Mouse (Mus musculus): ENCODE data around the gene Hdac7.

Hdac7 gene

DNA sequence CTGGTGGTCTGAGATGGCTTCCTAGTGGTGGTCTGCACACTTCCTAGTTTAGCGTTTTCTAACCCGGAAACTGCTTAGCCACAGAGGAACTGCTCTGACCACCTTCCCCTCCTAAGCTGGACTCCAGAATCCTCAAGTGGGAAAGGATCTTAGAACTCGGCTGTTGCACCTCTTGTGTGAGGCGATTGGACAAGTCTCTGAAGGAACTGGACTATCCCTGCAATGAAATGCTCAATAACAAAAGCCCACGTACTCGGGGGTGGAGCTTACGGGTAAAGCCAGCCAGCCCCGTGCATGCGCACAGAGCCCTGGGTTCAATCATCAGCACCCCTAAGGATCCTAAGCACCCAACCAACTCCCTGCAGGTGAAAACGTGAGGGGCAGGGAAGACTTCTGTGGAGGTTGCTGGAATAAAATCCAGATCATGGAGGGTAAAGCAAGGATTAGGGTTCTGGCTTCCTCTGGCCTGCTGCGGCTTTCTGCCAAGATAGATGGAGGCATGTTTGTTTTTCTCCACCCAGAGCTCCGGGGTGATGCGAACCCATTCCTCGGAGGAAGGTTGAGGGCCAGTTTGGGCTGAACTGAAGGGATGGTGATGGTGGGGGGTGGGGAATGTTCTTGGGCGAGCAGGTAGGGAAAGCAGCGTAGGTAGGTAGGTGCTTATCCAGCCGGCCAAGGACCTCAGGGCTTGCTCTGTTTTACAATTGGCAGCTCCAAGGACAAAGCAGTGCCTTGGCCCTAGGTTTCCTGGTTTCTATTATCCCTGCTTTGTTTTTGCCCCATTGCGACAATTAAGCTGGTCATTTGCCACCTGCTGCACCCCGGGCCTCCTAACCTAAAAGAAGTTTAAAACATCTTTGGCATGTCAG lies 56.3 kb downstream of the Hdac7 start:
- DNase-seq, result no peak

DNA sequence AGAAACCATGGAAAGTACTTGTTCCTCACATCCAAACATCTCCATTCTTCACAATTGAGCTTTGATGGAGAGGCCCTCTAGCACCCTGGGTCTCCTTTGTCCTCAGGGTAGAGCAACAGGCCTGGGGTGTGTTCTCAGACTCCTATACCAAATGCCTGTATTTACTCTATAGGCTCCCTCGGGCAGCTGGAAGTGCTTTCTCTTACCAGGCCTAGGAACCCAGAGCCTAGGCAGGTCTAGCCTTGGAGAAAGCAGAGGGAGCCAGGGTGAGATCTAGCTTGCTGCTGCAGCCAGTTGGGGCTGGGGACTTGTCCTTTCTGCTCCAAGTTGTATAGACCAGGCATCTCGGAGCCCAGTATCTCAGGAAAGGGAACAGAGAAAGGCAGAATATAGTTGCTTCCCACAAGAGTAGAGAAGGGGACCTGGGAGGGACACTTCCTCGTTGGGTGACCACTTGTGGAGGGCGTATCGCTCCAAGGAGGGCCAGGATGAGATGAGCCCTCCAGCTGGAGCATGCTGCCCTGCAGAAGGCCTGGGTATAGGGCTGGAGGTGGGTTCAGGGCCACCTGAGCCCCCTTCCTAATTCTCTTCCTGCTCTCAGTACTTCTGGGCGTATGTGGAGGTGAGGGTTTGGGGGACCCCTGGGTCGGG lies 57.0 kb downstream of the Hdac7 start:
- no peak for DNase-seq

- DNase-seq, result no peak
These were observed 57.7 kb downstream of the Hdac7 start for GRCm38 (mm10) chr15:97786412-97787112.

- no peak for DNase-seq
These were observed 58.4 kb downstream of the Hdac7 start for GRCm38 (mm10) chr15:97785731-97786411.

DNA sequence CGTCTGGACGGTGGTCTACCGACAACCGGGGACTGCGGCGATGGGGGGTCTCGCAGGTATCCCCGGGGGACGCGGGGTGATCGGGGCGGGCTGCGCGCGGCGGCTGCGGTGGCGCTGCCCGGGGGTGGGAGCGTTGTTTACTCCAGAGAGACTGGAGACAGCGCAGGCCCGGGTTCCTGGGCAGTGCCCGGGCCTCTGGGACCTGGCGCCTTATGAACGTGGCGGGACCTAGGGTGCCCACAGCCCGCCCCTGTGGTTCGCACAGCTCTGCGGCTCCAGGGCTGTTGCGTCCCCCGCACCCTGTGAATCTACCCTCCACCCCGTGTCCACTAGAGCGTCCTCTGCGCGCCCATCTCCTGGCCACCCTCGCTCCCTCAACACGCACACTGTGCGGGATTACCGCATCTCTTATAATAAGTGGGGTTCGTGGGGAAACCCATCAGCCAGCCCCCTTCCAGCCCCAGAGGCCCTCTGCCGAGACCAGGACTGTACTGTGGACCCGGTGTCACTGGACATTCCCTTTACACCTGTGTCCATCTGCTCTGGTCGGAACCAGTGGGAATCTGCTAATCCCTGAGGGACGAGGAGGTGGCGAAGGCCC lies 59.6 kb downstream of the Hdac7 start:
- DNase-seq, result no peak

GRCm38 (mm10) chr15:97784092-97784559 lies 60.2 kb downstream of the Hdac7 start:
- DNase-seq, result peak; percentile 93 to 95

GRCm38 (mm10) chr15:97782749-97783105 lies 61.6 kb downstream of the Hdac7 start:
- DNase-seq, result peak; percentile 89 to 92

GRCm38 (mm10) chr15:97781961-97782748 lies 62.1 kb downstream of the Hdac7 start:
- DNase-seq, result peak; percentile 79 to 87

- peak; percentile 54 to 75 for DNase-seq
These were observed 63.7 kb downstream of the Hdac7 start for GRCm38 (mm10) chr15:97780611-97781031.

- peak in 1 of 2 experiments; percentile 4 for DNase-seq
These were observed 64.7 kb downstream of the Hdac7 start for GRCm38 (mm10) chr15:97779576-97779975.

DNA sequence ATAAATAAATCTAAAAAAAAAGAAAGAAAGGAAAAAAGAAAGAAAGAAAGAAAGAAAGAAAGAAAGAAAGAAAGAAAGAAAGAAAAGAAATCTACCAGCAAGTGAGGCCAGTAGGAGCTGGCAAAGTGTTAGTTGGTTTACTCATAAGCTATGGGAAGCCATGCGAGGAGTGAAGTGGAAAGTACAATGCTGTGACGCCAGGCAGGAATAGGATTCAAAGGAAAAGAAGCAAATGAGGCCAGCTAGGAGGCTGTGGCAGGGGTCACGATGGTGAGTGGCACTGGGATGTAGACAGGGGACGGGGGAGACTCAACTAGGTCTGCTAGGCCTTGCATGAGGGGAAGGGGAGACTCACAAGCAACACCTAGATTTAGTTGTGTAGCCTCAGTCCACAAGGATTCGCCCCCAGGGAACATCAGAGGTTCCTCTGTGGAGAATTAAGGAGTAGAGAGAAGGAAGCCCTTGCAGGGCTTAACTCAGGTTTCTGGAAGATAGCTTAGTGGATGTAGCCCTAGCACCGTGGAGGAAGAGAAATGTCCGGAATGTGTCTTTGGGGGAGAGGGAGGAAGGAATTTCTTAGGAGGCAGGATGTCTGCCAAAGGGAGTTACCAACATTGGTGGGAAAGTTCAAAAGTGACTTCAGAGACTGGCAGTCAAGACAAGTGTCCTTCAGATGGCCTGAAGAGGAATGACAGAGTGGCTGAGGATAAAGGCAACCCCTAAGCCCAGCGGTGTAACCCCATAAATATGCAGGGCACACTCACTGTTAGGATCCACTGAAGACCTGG lies 65.8 kb downstream of the Hdac7 start, which contains the start of gene Slc48a1:
Gene Slc48a1, plus strand, starts transcription at position 210 of the 788 bp plus-strand sequence.
- DNase-seq, result peak in 1 of 2 experiments; percentile 20

- no peak for DNase-seq
These were observed 67.4 kb downstream of the Hdac7 start for GRCm38 (mm10) chr15:97776919-97777318.

GRCm38 (mm10) chr15:97776514-97776913 lies 67.8 kb downstream of the Hdac7 start:
- peak; percentile 92 to 94 for DNase-seq

- peak; percentile 65 to 75 for DNase-seq
These were observed 70.3 kb downstream of the Hdac7 start for GRCm38 (mm10) chr15:97773961-97774370.

- peak; percentile 91 to 96 for DNase-seq
These were observed 71.2 kb downstream of the Hdac7 start for GRCm38 (mm10) chr15:97773108-97773507.

- no peak for DNase-seq
These were observed 74.0 kb downstream of the Hdac7 start for GRCm38 (mm10) chr15:97770280-97770679.

DNA sequence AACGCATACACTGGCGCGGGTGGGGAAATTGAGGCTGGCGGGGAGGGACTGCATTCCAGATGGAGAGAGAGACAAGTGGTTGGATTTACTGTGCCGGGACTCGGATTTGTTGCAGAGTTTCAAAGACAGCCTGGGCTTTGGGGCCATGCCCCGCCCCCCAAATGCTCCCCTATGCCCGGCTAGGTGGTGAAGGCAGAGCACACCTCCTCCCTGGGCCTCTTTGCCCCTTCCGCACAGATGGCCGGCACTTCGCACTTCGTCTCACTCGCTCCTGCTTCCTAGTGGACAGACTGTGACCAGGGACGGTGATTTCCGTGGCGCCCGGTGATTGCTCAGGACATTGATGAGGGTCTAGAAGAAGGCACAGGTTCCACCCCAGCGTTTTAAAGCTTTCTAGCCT lies 76.1 kb downstream of the Hdac7 start:
- peak; percentile 69 to 83 for DNase-seq

DNA sequence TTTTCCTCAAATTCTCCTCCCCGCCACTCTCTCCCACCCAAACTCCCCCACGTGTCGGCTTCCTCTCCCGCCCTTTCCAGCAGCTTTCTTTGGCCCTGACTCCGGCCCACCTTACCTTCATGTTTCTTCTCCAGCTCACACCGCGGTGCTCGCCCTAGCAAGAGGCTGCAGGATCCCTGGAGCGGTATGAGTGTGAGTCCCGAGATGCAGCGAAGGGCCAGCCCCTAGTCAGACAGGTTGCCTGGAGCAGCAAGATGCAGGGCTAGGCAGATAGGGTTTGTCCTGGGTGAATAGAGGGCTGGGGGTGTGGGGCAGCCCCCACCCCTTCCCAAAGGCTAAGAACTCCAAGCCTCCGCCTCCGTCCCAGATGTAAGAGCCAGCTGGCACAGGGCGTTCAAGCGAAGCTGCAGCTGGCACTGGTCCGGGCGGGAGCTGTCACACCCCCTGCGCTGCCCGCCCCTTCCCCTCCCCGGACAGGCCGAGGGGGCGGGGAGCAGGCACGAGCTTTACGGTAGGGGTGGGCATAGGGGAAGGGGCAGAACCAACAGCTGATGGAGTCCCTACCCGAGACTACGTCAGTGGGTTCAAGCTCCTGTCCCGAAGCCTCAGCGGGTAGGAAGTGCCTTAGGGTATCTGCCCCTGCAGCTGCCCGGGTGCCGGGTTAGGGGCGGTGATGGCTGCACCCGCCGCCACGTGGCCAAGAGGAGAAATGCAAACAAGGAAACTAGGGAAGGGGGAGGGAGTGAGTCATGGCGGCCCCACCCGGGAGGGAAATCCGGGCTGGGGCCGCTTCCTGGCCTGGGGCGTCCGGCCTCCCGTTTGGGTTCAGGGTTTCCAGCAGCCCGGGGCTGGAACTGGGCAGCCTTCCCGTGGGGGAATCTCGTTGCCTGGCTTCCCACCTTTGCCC lies 76.8 kb downstream of the Hdac7 start, which contains the start of gene Rapgef3:
Gene Rapgef3, minus strand, starts transcription at position 693 of the 907 bp plus-strand sequence.
- peak; percentile 87 to 93 for DNase-seq

Measured in kidney, postnatal 4 days (tissue).